8 mouse cellular contexts compared by ENCODE assay signal in the genomic region with DNA sequence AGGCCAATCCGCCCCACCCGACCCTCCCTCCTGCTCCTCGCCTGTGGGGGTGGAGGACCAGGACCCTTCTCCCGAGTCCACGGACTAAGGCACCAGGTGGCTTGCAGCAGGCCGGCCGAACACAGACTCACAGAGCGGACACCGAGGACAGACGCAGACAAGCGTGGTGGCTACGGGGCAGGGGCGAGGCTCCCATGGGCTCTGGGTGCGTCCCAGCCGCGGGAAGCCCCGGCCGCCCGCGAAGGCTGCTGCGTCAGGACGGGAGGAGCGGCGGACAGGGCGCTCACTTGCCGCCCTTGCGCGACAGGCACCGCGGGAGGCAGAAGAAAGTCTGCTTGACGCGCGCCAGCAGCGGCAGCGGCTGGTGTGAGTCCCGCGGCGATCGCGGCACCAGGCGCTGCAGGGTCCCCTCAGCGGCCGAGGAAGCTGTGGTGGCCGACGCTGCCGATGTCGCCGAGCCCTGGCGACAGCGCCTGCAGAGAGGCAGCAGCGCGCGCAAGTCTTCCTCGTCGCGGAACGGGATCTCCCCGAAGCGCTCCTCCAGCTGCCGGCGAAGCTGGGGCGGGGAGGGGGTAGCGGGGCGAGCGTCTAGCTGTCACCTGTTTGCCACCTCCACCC. TPM values are rescaled to one million over a fixed set of nuclear protein-coding genes. Genes with fewer than 3 reads are reported as not detected.
DNase-seq lines count a peak whose midpoint lies in the region; ATAC-seq and TF ChIP-seq lines count a peak whose summit lies in the region.

No protein-coding gene starts in this region.

- H3K9me3 ChIP-seq in lung, embryonic 15.5 days: no peaks in the 10 kb centered on the region
- H3K9me3 ChIP-seq in intestine, postnatal 0 days (ENCODE audit: control insufficient read depth): no peaks in the 10 kb centered on the region

- TF ChIP-seq CTCF in intestine, postnatal 0 days (IDR thresholded peaks at IDR 0.05; ENCODE audit: low read depth): no peak

- H3K27ac ChIP-seq in lung, embryonic 15.5 days: no peak overlapping the region
- H3K27ac ChIP-seq in intestine, postnatal 0 days (ENCODE audit: low read depth, low read length): no peak overlapping the region

- ATAC-seq in lung, embryonic 15.5 days (ENCODE audit: borderline replicate concordance, extremely low read depth, low FRiP score, low TSS enrichment): no peak
- ATAC-seq in intestine, postnatal 0 days: no peak
- ATAC-seq in erythroid progenitor cell, adult 5-6 weeks (replicated peaks; ENCODE audit: low FRiP score, poor library complexity, severe bottlenecking): no peak

- peak overlapping the region; percentile 37 for H3K4me3 ChIP-seq in lung, embryonic 15.5 days
- H3K4me3 ChIP-seq in intestine, postnatal 0 days (ENCODE audit: low read depth, low read length): peak overlapping the region; percentile 21; the same call in 1 of the 2 replicates

- peak; percentile 50 for DNase-seq in adrenal gland, adult 2 months
- no peak for DNase-seq in adrenal gland, postnatal 10 days
- DNase-seq in lung, postnatal 25 days (ENCODE audit: low spot score): no peak
- peak; percentile 43 for DNase-seq in retina, embryonic 14.5 days (ENCODE audit: low spot score)
- DNase-seq in thymus, postnatal 10 days (ENCODE audit: low spot score in 2 of 2): no peak

- H3K4me1 ChIP-seq in lung, embryonic 15.5 days: peaks cover 6% of the 10 kb centered on the region
- no peaks in the 10 kb centered on the region for H3K4me1 ChIP-seq in intestine, postnatal 0 days (replicated peaks; ENCODE audit: control insufficient read depth, insufficient read depth, low read length)

- peak overlapping the region; percentile 77 for H3K4me2 ChIP-seq in lung, embryonic 15.5 days
- peak overlapping the region; percentile 54 for H3K4me2 ChIP-seq in intestine, postnatal 0 days (replicated peaks; ENCODE audit: low read depth)

- H3K27me3 ChIP-seq in lung, embryonic 15.5 days: peaks cover 91% of the 10 kb centered on the region
- H3K27me3 ChIP-seq in intestine, postnatal 0 days (replicated peaks; ENCODE audit: control insufficient read depth, insufficient read depth, low read length): peaks cover 42% of the 10 kb centered on the region

- under 1% methylated on average over 53 of the region's 65 CpGs for WGBS in lung, embryonic 15.5 days
- 0% methylated on average over 46 of the region's 65 CpGs for WGBS in intestine, postnatal 0 days

- peak overlapping the region; percentile 8; the same call in 1 of the 2 replicates for H3K9ac ChIP-seq in lung, embryonic 15.5 days
- H3K9ac ChIP-seq in intestine, postnatal 0 days (ENCODE audit: low read depth, low read length): no peak overlapping the region

- no peaks in the 10 kb centered on the region for H3K36me3 ChIP-seq in lung, embryonic 15.5 days
- H3K36me3 ChIP-seq in intestine, postnatal 0 days (ENCODE audit: control insufficient read depth, insufficient read depth): no peaks in the 10 kb centered on the region

RNA-seq across cellular contexts. Expression of a gene that starts 8.5 kb away (rescaled TPM):
- 1 to 10 TPM; 2.7 to 2.9 TPM for total RNA-seq in adrenal gland, adult 2 months (2021)
- 0.82 and 1.8 TPM in 2 replicates for polyA plus RNA-seq in adrenal gland, adult 2 months (2012; rRNA removed)
- total RNA-seq in adrenal gland, postnatal 10 days (2021): 1 to 10 TPM; 3.1 to 4.3 TPM
- 0.13 and 0.30 TPM in 2 replicates for polyA plus RNA-seq in lung, embryonic 15.5 days (2015; fragmentation: Nextera tagmentation; extraction: Ambion mirVana)
- 0.13 TPM in 1 of 2 replicates, not detected in the other for polyA plus RNA-seq in intestine, postnatal 0 days (2015; fragmentation: Nextera tagmentation; extraction: Ambion mirVana)
- total RNA-seq in erythroid progenitor cell, adult 5-6 weeks (2015; ENCODE audit: low replicate concordance): not detected in 2 replicates
- total RNA-seq in erythroid progenitor cell, adult 5-6 weeks (2017; ENCODE audit: low replicate concordance): not detected in 2 replicates

RNA-seq across cellular contexts. Expression of a gene that starts 10.0 kb away (rescaled TPM):
- total RNA-seq in adrenal gland, adult 2 months (2021): 1 to 10 TPM; 3.2 to 3.7 TPM
- polyA plus RNA-seq in adrenal gland, adult 2 months (2012; rRNA removed): 11.1 and 13.1 TPM in 2 replicates
- 1 to 10 TPM; 5.4 to 5.7 TPM for total RNA-seq in adrenal gland, postnatal 10 days (2021)
- polyA plus RNA-seq in lung, embryonic 15.5 days (2015; fragmentation: Nextera tagmentation; extraction: Ambion mirVana): 7.6 and 8.6 TPM in 2 replicates
- polyA plus RNA-seq in intestine, postnatal 0 days (2015; fragmentation: Nextera tagmentation; extraction: Ambion mirVana): 2.1 and 2.9 TPM in 2 replicates
- total RNA-seq in erythroid progenitor cell, adult 5-6 weeks (2015; ENCODE audit: low replicate concordance): not detected in 2 replicates
- total RNA-seq in erythroid progenitor cell, adult 5-6 weeks (2017; ENCODE audit: low replicate concordance): not detected in 2 replicates

RNA-seq across cellular contexts. Expression of a gene that starts 19.3 kb away (rescaled TPM):
- under 1 TPM; 0.40 to 0.90 TPM for total RNA-seq in adrenal gland, adult 2 months (2021)
- 0.06 and 0.33 TPM in 2 replicates for polyA plus RNA-seq in adrenal gland, adult 2 months (2012; rRNA removed)
- total RNA-seq in adrenal gland, postnatal 10 days (2021): under 1 TPM; 0.27 to 0.79 TPM
- polyA plus RNA-seq in lung, embryonic 15.5 days (2015; fragmentation: Nextera tagmentation; extraction: Ambion mirVana): 0.67 and 1.1 TPM in 2 replicates
- 0.65 TPM in 1 of 2 replicates, not detected in the other for polyA plus RNA-seq in intestine, postnatal 0 days (2015; fragmentation: Nextera tagmentation; extraction: Ambion mirVana)
- not detected in 2 replicates for total RNA-seq in erythroid progenitor cell, adult 5-6 weeks (2015; ENCODE audit: low replicate concordance)
- not detected in 2 replicates for total RNA-seq in erythroid progenitor cell, adult 5-6 weeks (2017; ENCODE audit: low replicate concordance)

RNA-seq across cellular contexts. Expression of a gene that starts 31.9 kb away (rescaled TPM):
- not detected for total RNA-seq in adrenal gland, adult 2 months (2021)
- not detected in 2 replicates for polyA plus RNA-seq in adrenal gland, adult 2 months (2012; rRNA removed)
- total RNA-seq in adrenal gland, postnatal 10 days (2021): 1 to 10 TPM; 3.1 to 6.3 TPM
- polyA plus RNA-seq in lung, embryonic 15.5 days (2015; fragmentation: Nextera tagmentation; extraction: Ambion mirVana): 0.05 TPM in 2 replicates
- polyA plus RNA-seq in intestine, postnatal 0 days (2015; fragmentation: Nextera tagmentation; extraction: Ambion mirVana): 0.07 TPM in 1 of 2 replicates, not detected in the other
- total RNA-seq in erythroid progenitor cell, adult 5-6 weeks (2015; ENCODE audit: low replicate concordance): not detected in 2 replicates
- not detected in 2 replicates for total RNA-seq in erythroid progenitor cell, adult 5-6 weeks (2017; ENCODE audit: low replicate concordance)

Comparison
In these comparisons a context has a peak if more than half of its experiments do, and no peak if none do; other contexts are left out.
1. DNase-seq: peak in adrenal gland, adult 2 months (single experiment) and retina, embryonic 14.5 days (single experiment); none in adrenal gland, postnatal 10 days (single experiment), lung, postnatal 25 days (single experiment) and thymus, postnatal 10 days (0 of 2).
2. RNA of a gene that starts 10.0 kb away (total RNA-seq): 5.4 to 5.7 TPM in adrenal gland, postnatal 10 days and 3.2 to 3.7 TPM in adrenal gland, adult 2 months; not detected in erythroid progenitor cell, adult 5-6 weeks; every median in the first group is over 4 times any median in the second.